ENCODE assay signal across 7 mouse cellular contexts in the genomic region with DNA sequence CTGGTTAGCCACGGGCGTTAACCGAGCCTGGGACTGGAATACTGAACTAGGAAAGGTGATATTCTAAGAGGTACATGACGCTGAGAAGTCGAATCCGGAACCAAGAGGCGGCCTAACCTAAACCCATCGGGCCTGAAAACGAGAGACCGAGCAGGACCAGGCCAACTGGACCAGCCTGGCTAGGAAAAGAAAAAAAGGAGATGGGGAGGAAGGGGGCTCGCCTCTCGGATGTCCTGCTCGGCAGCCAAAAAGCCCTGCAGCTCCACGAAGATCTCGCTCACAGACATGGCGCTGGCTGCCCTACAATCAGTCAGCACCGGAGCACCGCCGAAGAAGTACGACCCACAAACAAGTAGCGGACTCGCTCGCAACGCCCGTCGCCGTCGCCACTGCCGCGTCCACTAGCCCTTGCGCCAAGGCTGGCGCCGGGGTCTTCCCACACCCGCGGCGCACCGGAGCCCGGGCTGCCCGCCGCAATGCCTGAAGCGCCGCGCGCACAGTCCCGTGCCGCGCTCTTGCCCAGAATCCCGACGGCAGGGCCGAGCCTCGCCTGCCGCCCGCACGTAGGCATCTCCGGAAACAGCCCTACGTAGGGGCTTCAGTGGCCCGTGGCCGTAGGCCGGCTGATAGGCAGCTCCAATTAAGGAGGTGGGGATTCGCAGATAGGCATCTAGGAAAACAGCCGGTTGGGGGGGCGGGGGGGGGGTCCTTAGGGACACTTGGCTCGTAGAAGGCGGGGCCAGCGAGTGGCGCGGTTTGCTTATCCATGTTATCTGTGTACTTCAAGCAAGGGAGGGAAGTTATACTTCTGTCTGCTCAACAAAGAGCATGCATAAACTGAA. TPM values are rescaled to one million over a fixed set of nuclear protein-coding genes. Genes with fewer than 3 reads are reported as not detected.
DNase-seq lines count a peak whose midpoint lies in the region; ATAC-seq lines count a peak whose summit lies in the region.

No protein-coding gene starts in this region.

- peak overlapping the region; percentile 86 for H3K4me3 ChIP-seq in embryonic facial prominence, embryonic 10.5 days
- peak overlapping the region; percentile 71 for H3K4me3 ChIP-seq in limb, embryonic 11.5 days (ENCODE audit: low read depth, low read length)
- H3K4me3 ChIP-seq in midbrain, embryonic 14.5 days (replicated peaks; ENCODE audit: low read depth, low read length): peak overlapping the region; percentile 83

- peaks cover 8% of the 10 kb centered on the region for H3K4me1 ChIP-seq in embryonic facial prominence, embryonic 10.5 days
- no peaks in the 10 kb centered on the region for H3K4me1 ChIP-seq in limb, embryonic 11.5 days (ENCODE audit: control insufficient read depth, insufficient read depth, low read length)
- 0 out of 2 replicates have a peak, but pooled peaks cover 7% of the 10 kb centered on the region for H3K4me1 ChIP-seq in midbrain, embryonic 14.5 days (ENCODE audit: control insufficient read depth, insufficient read depth, low read length)

- peak overlapping the region; percentile 91 for H3K27ac ChIP-seq in embryonic facial prominence, embryonic 10.5 days (replicated peaks)
- H3K27ac ChIP-seq in limb, embryonic 11.5 days (replicated peaks; ENCODE audit: low read depth, low read length): peak overlapping the region; percentile 53
- peak overlapping the region; percentile 91 for H3K27ac ChIP-seq in midbrain, embryonic 14.5 days (replicated peaks; ENCODE audit: low read depth, low read length)

- under 1% methylated on average over 67 of the region's 67 CpGs for WGBS in embryonic facial prominence, embryonic 10.5 days
- under 1% methylated on average over 67 of the region's 67 CpGs for WGBS in limb, embryonic 11.5 days
- WGBS in midbrain, embryonic 14.5 days: under 1% methylated on average over 66 of the region's 67 CpGs

- no peaks in the 10 kb centered on the region; the same call in 1 of the 2 replicates for H3K27me3 ChIP-seq in embryonic facial prominence, embryonic 10.5 days (replicated peaks; ENCODE audit: low read depth, poor library complexity, severe bottlenecking)
- no peaks in the 10 kb centered on the region for H3K27me3 ChIP-seq in limb, embryonic 11.5 days (ENCODE audit: control insufficient read depth, insufficient read depth, low read length)
- no peaks in the 10 kb centered on the region for H3K27me3 ChIP-seq in midbrain, embryonic 14.5 days (ENCODE audit: control insufficient read depth, insufficient read depth, low read length)

- peaks cover 23% of the 10 kb centered on the region for H3K36me3 ChIP-seq in embryonic facial prominence, embryonic 10.5 days (replicated peaks)
- peaks cover 3% of the 10 kb centered on the region; the same call in 1 of the 2 replicates for H3K36me3 ChIP-seq in limb, embryonic 11.5 days (ENCODE audit: control insufficient read depth, insufficient read depth, low read length)
- peaks cover 11% of the 10 kb centered on the region for H3K36me3 ChIP-seq in midbrain, embryonic 14.5 days (ENCODE audit: control insufficient read depth, insufficient read depth, low read length)

- peak overlapping the region; percentile 43 for H3K4me2 ChIP-seq in limb, embryonic 11.5 days (ENCODE audit: low read depth, severe bottlenecking)
- peak overlapping the region; percentile 81 for H3K4me2 ChIP-seq in midbrain, embryonic 14.5 days (ENCODE audit: low read length)

- H3K9me3 ChIP-seq in embryonic facial prominence, embryonic 10.5 days: no peaks in the 10 kb centered on the region
- no peaks in the 10 kb centered on the region for H3K9me3 ChIP-seq in limb, embryonic 11.5 days (ENCODE audit: control insufficient read depth, low read length)
- H3K9me3 ChIP-seq in midbrain, embryonic 14.5 days (ENCODE audit: control insufficient read depth, low read length): no peaks in the 10 kb centered on the region

- peak; percentile 99 for ATAC-seq in limb, embryonic 11.5 days (ENCODE audit: insufficient number of reproducible peaks, low FRiP score, low TSS enrichment, low read depth)
- peak; percentile 99 for ATAC-seq in midbrain, embryonic 14.5 days (ENCODE audit: low FRiP score, low TSS enrichment)

- DNase-seq in adrenal gland, postnatal 10 days: peak; percentile 93
- peak; percentile 96 for DNase-seq in embryonic facial prominence, embryonic 10.5 days (ENCODE audit: low spot score)
- DNase-seq in heart, adult 11 months: peak; percentile 99
- DNase-seq in kidney, adult 18-20 months: peak; percentile 93
- peak; percentile 93 for DNase-seq in limb, embryonic 11.5 days (ENCODE audit: low spot score)
- DNase-seq in midbrain, embryonic 14.5 days: peak; percentile 96
- DNase-seq in spleen, adult 18-20 months: peak; percentile 77 to 86

- peak overlapping the region; percentile 59 for H3K9ac ChIP-seq in limb, embryonic 11.5 days (ENCODE audit: low read length)
- H3K9ac ChIP-seq in midbrain, embryonic 14.5 days (replicated peaks; ENCODE audit: low read length): peak overlapping the region; percentile 79

RNA-seq across cellular contexts. Expression of a gene that starts 0.5 kb away (rescaled TPM):
- total RNA-seq in adrenal gland, postnatal 10 days (2021): 100 to 1,000 TPM; 107 to 112 TPM
- polyA plus RNA-seq in embryonic facial prominence, embryonic 10.5 days (2016; fragmentation: Nextera tagmentation; extraction: Ambion mirVana): 369 and 400 TPM in 2 replicates
- polyA plus RNA-seq in limb, embryonic 11.5 days (2014; fragmentation: Nextera tagmentation; extraction: Ambion mirVana): 380 and 400 TPM in 2 replicates
- 499 and 519 TPM in 2 replicates for polyA plus RNA-seq in midbrain, embryonic 14.5 days (2014; fragmentation: Nextera tagmentation; extraction: Ambion mirVana)

RNA-seq across cellular contexts. Expression of a gene that starts 10.6 kb away (rescaled TPM):
- total RNA-seq in adrenal gland, postnatal 10 days (2021): 10 to 100 TPM; 37.7 to 44.7 TPM
- polyA plus RNA-seq in embryonic facial prominence, embryonic 10.5 days (2016; fragmentation: Nextera tagmentation; extraction: Ambion mirVana): 106 and 109 TPM in 2 replicates
- 101 and 118 TPM in 2 replicates for polyA plus RNA-seq in limb, embryonic 11.5 days (2014; fragmentation: Nextera tagmentation; extraction: Ambion mirVana)
- polyA plus RNA-seq in midbrain, embryonic 14.5 days (2014; fragmentation: Nextera tagmentation; extraction: Ambion mirVana): 70.0 and 75.8 TPM in 2 replicates

Comparison
In these comparisons a context has a peak if more than half of its experiments do, and no peak if none do; other contexts are left out.
1. Peak in every context shown above with its lines: DNase-seq, ATAC-seq, H3K4me3 ChIP-seq and H3K27ac ChIP-seq.